In the genomic region with DNA sequence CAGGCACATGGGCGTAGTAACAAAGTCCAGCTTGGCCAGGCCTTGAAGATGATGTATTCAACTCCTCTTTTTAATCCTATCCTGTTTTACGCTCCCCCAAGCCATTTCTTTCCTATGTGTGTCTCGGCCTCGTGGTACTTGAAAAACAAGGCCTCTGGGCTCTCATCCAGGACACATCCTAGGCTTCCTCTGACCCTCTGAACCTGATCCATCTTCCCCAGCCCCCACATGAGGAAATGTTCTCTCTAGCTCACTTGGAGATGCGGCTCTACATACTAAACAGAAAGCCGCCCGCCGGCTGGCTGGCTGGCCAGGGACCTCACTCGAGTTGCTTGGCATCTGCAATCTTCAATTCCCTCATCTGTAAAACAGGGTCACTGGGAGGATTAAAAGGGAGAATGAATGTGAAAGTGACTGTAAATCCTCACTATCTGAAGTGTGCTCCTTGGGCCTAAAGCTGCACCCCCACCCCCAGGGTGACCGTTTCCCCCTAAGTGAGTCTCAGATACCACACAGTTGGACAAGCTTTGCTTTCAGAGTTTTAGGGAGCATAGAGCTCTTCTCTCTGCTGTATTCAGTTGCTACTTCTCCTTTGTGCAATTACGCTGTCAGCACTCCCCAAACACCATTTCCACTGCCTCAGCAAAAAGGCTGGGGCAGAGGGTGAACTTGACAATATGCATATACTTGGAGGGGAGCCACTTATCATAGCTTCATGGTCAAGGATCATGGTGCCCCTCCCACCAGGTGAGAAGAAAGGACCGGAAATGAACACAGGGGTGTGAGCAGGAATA, we compare ENCODE assay signal across 8 mouse cellular contexts.
DNase-seq lines count a peak whose midpoint lies in the region; ATAC-seq and TF ChIP-seq lines count a peak whose summit lies in the region.

No protein-coding gene starts in this region.

- no peak for TF ChIP-seq POLR2A in lung, adult 2 months (IDR thresholded peaks at IDR 0.05; ENCODE audit: borderline replicate concordance, extremely low read depth, low read depth, low read length)

- no peak overlapping the region for H3K4me2 ChIP-seq in hindbrain, postnatal 0 days (ENCODE audit: low read depth, low read length)
- no peak overlapping the region for H3K4me2 ChIP-seq in lung, embryonic 15.5 days

- H3K27ac ChIP-seq in hindbrain, postnatal 0 days: no peak overlapping the region
- H3K27ac ChIP-seq in lung, embryonic 15.5 days: peak overlapping the region; percentile 81

- no peak overlapping the region for H3K4me3 ChIP-seq in lung, adult 2 months (replicated peaks; ENCODE audit: extremely low read depth, low read depth, low read length)
- H3K4me3 ChIP-seq in hindbrain, postnatal 0 days (ENCODE audit: low read length): no peak overlapping the region
- H3K4me3 ChIP-seq in lung, embryonic 15.5 days: no peak overlapping the region

- peaks cover 4% of the 10 kb centered on the region; the same call in 1 of the 2 replicates for H3K27me3 ChIP-seq in hindbrain, postnatal 0 days (ENCODE audit: insufficient read depth, low read length)
- no peaks in the 10 kb centered on the region for H3K27me3 ChIP-seq in lung, embryonic 15.5 days

- H3K4me1 ChIP-seq in lung, adult 2 months (ENCODE audit: control insufficient read depth, insufficient read depth, low read length): no peaks in the 10 kb centered on the region
- no peaks in the 10 kb centered on the region; the same call in 1 of the 2 replicates for H3K4me1 ChIP-seq in hindbrain, postnatal 0 days (ENCODE audit: insufficient read depth, low read length)
- H3K4me1 ChIP-seq in lung, embryonic 15.5 days: peaks cover 18% of the 10 kb centered on the region

- ATAC-seq in hindbrain, postnatal 0 days: peak; percentile 61; the same call in 1 of the 2 replicates
- peak; percentile 80 for ATAC-seq in lung, embryonic 15.5 days (ENCODE audit: borderline replicate concordance, extremely low read depth, low FRiP score, low TSS enrichment)
- ATAC-seq in erythroblast, adult 5-6 weeks (replicated peaks; ENCODE audit: low FRiP score, poor library complexity, severe bottlenecking): no peak

- 51% methylated on average over 12 of the region's 12 CpGs for WGBS in lung, adult 2 months
- 48% methylated on average over 12 of the region's 12 CpGs for WGBS in hindbrain, postnatal 0 days
- 42% methylated on average over 12 of the region's 12 CpGs for WGBS in lung, embryonic 15.5 days

- no peaks in the 10 kb centered on the region for H3K36me3 ChIP-seq in hindbrain, postnatal 0 days (ENCODE audit: insufficient read depth, low read length)
- no peaks in the 10 kb centered on the region for H3K36me3 ChIP-seq in lung, embryonic 15.5 days

- no peaks in the 10 kb centered on the region for H3K9me3 ChIP-seq in hindbrain, postnatal 0 days (ENCODE audit: low read length)
- H3K9me3 ChIP-seq in lung, embryonic 15.5 days: no peaks in the 10 kb centered on the region

- H3K9ac ChIP-seq in hindbrain, postnatal 0 days (replicated peaks; ENCODE audit: low read length): no peak overlapping the region
- H3K9ac ChIP-seq in lung, embryonic 15.5 days: no peak overlapping the region

- DNase-seq in cerebellum, adult 18-20 months: peak; percentile 3 to 11
- no peak for DNase-seq in cerebellum, adult 11 months
- DNase-seq in lung, adult 18-20 months: peak; percentile 11 to 22
- no peak for DNase-seq in lung, adult 2 months
- peak; percentile 64 for DNase-seq in hindbrain, postnatal 0 days (ENCODE audit: low spot score)
- DNase-seq in urinary bladder, adult 2 months (ENCODE audit: low spot score): no peak

- TF ChIP-seq CTCF in lung, adult 2 months (IDR thresholded peaks at IDR 0.05; ENCODE audit: insufficient read depth, low read length): no peak
- no peak for TF ChIP-seq CTCF in hindbrain, postnatal 0 days (IDR thresholded peaks at IDR 0.05; ENCODE audit: low read depth)

Comparison
In these comparisons a context has a peak if more than half of its experiments do, and no peak if none do; other contexts are left out.
1. DNase-seq: peak in cerebellum, adult 18-20 months (2 of 2), lung, adult 18-20 months (2 of 2) and hindbrain, postnatal 0 days (single experiment); none in cerebellum, adult 11 months (single experiment), lung, adult 2 months (single experiment) and urinary bladder, adult 2 months (single experiment).